Mouse (Mus musculus) stomach, embryonic 16.5 days (tissue): ENCODE results near the gene Matn1. TPM values are rescaled to one million over a fixed set of nuclear protein-coding genes. Genes with fewer than 3 reads are reported as not detected.

Experiments
- ATAC-seq: fragments of 200-750 bp; cut with Nextera tagmentation; 2 replicates; pipeline ENCODE4 v1.8.0; 2017; ENCODE audit warnings: moderate number of reproducible peaks, moderate TSS enrichment; ENCODE audit not compliant: insufficient read depth, low FRiP score
- H3K27ac ChIP-seq: fragments of 300-500 bp; sonication (generic); 2 replicates; pipeline ENCODE4 v1.5.1; 2014; ENCODE audit warnings: low read length
- H3K27me3 ChIP-seq: fragments of 300-500 bp; sonication (generic); 2 replicates; pipeline ENCODE4 v1.6.1; 2014; ENCODE audit warnings: low read length, control low read depth, mixed read lengths; ENCODE audit not compliant: control insufficient read depth, insufficient read depth
- H3K36me3 ChIP-seq: fragments of 300-500 bp; sonication (generic); 2 replicates; pipeline ENCODE4 v1.6.1; 2014; ENCODE audit warnings: low read length; ENCODE audit not compliant: control insufficient read depth, insufficient read depth
- H3K4me1 ChIP-seq: fragments of 300-500 bp; sonication (generic); 2 replicates; pipeline ENCODE4 v1.6.1; 2014; ENCODE audit warnings: low read length, control low read depth, mixed read lengths; ENCODE audit not compliant: control insufficient read depth, insufficient read depth
- H3K4me2 ChIP-seq: fragments of 300-500 bp; sonication (generic); 2 replicates; pipeline ENCODE4 v1.6.1; 2014; ENCODE audit warnings: low read depth, low read length, mixed read lengths
- H3K4me3 ChIP-seq: fragments of 300-500 bp; sonication (generic); replicated peaks from 2 replicates; pipeline ENCODE4 v1.5.1; 2014; ENCODE audit warnings: mild to moderate bottlenecking, low read length
- H3K9ac ChIP-seq: fragments of 300-500 bp; sonication (generic); 2 replicates; pipeline ENCODE4 v1.6.1; 2014; ENCODE audit warnings: low read length
- H3K9me3 ChIP-seq: fragments of 300-500 bp; sonication (generic); replicated peaks from 2 replicates; pipeline ENCODE4 v1.6.1; 2016; ENCODE audit warnings: low read length, control low read depth; ENCODE audit not compliant: control insufficient read depth
- WGBS: fragments of 180-500 bp; shearing (Covaris S2); extraction: QIAGEN DNeasy Blood & Tissue Kit; methylation state at CpG from one replicate; pipeline ENCODE4 v1.1.7; 2014; 5-methylcytosine and 5-hydroxymethylcytosine counted together
- polyA plus RNA-seq: library from polyadenylated mRNA; unstranded; fragments of >200 nt; fragmentation: Nextera tagmentation; extraction: Ambion mirVana; gene quantifications from 2 replicates; pipeline ENCODE4 v1.2.1, GENCODE M21; 2015

Matn1 gene
- polyA plus RNA-seq, 1 experiment from 2014 or later: 0.06 TPM

DNA sequence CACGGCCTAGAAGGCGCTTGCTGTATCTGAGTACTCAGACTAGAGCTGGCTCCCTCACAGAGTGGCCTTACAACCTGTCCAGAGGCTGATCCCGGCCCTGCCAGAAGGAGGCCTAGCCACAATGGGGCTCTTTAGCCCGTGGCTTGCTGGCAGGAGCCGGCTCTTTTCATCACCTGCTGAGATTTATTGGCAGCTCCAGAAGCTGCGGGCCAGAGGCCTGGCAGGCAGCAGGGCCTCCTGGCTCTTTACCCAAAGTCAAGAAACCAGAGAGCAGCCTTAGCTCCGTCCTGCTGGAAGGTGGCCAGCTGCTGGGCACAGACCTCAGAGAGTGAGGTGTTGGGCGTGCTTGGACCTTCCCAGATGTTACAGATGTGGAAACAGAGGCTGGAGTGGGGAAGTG is 37.9 kb upstream of the Matn1 start:
- Histone ChIP-seq H3K4me1 (0 out of 2 replicates have a peak, but pooled peaks cover 8% of the 10 kb centered on the region), H3K9ac (no peak overlapping the region), H3K4me3 (no peak overlapping the region), H3K9me3 (no peaks in the 10 kb centered on the region), H3K36me3 (no peaks in the 10 kb centered on the region), H3K27ac (no peak overlapping the region), H3K4me2 (no peak overlapping the region), H3K27me3 (no peaks in the 10 kb centered on the region)
- WGBS: 40% methylated on average over 8 of the region's 8 CpGs
- no peak for ATAC-seq

DNA sequence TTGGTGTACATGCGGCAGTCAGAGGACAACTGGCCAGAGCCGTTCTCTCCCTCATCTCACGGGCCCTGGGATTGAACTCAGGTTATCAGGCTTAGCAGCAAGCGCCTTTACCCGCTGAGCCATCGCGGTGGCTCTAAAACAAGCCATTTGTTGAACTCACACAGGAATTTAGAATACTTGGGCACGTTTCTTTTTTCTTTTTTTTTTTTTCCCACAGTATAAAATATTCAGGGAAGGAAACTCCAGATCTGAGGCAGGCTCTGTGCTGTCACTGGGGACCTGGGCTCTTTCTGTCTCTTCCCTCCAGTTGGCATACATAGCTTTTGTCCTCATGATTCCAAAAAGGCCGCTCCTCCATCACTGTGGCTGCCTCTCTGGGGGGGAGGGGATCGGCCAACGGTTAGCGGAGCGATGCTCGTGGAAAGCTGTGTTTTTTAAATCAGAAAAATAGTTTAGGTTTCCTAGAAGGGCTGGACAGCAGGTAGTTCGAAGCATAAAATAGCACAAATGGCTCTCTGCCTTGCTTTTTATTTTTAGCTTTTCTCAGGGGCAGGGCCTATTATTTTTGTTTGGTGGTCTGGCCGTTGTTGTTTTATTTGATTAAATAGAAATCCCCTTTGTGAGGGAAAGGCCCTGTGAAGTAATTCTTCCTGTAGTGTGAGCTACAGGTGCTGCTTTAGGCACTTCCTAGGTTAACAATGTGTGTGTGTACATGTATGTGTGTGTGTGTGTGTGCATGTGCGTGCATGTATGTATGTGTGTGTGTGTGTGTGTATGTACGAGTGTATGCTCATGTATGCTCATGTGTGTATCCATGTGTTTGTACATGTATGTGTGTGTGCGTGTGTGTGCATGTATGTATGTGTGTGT is 36.8 kb upstream of the Matn1 start:
- Histone ChIP-seq H3K9me3 (no peaks in the 10 kb centered on the region), H3K36me3 (no peaks in the 10 kb centered on the region), H3K27me3 (no peaks in the 10 kb centered on the region), H3K4me1 (0 out of 2 replicates have a peak, but pooled peaks cover 2% of the 10 kb centered on the region), H3K27ac (no peak overlapping the region), H3K9ac (no peak overlapping the region), H3K4me2 (no peak overlapping the region), H3K4me3 (no peak overlapping the region)
- no peak for ATAC-seq
- WGBS: 83% methylated on average over 19 of the region's 19 CpGs

DNA sequence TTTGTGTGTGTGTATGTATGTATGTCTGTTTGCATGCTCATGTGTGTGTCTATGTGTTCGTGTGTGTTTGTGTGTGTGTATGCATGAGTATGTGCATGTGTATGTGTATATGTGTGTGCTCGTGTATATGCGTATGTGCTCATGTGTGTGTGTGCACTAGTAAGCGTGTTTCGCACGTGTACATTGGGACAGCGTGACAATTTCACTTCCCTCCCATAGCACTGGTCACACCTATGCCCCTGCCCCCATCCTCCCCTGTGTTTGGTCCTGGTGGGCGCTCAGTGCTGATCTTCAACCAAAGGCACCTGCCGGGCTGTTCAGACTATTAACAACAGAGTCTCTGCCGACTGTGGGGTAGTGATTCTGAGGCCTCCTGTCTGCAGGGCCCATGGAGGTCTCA is 36.1 kb upstream of the Matn1 start:
- WGBS: 88% methylated on average over 10 of the region's 10 CpGs
- Histone ChIP-seq H3K9me3 (no peaks in the 10 kb centered on the region), H3K4me2 (no peak overlapping the region), H3K27me3 (no peaks in the 10 kb centered on the region), H3K36me3 (no peaks in the 10 kb centered on the region), H3K9ac (no peak overlapping the region), H3K27ac (no peak overlapping the region), H3K4me1 (0 out of 2 replicates have a peak, but pooled peaks cover 2% of the 10 kb centered on the region), H3K4me3 (no peak overlapping the region)
- ATAC-seq: no peak

DNA sequence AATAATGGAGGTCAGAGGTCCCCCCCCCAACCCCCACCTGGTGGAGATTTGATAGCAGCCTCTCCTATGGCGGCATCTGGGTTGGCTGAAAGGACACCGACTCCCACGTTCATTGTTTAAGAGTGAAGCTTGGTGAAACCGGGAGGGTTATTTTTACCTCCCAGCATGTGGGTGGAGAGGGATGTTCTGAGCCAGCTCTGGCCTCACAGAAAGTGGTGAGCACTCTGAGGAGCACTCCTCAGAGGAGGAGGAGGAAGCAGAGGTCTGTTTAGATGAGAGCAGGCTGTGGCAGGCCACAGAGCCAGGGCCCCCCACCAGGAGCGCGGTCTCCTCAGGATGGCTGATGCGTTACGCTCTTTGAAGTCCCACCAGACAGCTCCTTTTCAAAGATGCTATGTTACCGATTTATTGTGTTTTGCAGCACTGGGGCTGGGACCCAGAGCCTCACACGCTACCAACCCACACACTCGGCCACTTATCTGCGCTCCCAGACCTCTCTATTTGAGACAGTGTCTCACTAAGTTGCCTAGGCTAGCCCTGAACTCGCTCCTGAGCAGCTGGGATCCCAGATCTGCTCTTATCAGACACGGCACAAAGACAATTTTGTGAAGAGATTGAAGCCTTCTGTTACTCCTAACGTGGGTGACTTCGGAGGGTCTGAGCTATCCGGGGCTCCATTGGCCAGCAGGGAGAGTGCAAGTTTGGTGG is 34.9 kb upstream of the Matn1 start:
- Histone ChIP-seq H3K9ac (no peak overlapping the region), H3K27ac (no peak overlapping the region), H3K4me1 (0 out of 2 replicates have a peak, but pooled peaks cover 2% of the 10 kb centered on the region), H3K36me3 (no peaks in the 10 kb centered on the region), H3K4me2 (no peak overlapping the region), H3K4me3 (no peak overlapping the region), H3K9me3 (no peaks in the 10 kb centered on the region), H3K27me3 (no peaks in the 10 kb centered on the region)
- ATAC-seq: no peak
- 65% methylated on average over 17 of the region's 17 CpGs for WGBS

DNA sequence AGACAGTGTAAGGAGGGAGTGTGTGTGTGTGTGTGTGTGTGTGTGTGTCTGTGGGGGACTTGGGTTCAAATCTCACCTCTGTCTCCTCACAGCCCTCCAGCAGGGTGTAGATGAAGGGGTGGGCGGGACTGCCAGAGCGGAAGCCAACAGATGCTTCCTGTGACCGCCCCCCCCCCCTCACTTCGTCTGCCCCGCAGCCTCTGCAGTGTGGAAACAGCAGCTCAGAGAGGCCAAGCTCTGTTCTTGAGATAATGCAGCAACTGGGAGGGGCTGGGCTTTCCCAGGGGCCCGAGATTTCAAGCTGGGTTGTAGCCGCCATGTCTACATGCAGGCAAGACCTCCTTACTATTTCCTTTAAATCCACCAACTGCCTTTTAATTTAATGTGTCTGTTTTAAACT is 33.5 kb upstream of the Matn1 start:
- Histone ChIP-seq H3K4me2 (no peak overlapping the region), H3K36me3 (no peaks in the 10 kb centered on the region), H3K9me3 (no peaks in the 10 kb centered on the region), H3K9ac (no peak overlapping the region), H3K4me3 (no peak overlapping the region), H3K4me1 (peaks cover 6% of the 10 kb centered on the region; the same call in 1 of the 2 replicates), H3K27me3 (no peaks in the 10 kb centered on the region), H3K27ac (no peak overlapping the region)
- no peak for ATAC-seq
- WGBS: 28% methylated on average over 7 of the region's 7 CpGs

DNA sequence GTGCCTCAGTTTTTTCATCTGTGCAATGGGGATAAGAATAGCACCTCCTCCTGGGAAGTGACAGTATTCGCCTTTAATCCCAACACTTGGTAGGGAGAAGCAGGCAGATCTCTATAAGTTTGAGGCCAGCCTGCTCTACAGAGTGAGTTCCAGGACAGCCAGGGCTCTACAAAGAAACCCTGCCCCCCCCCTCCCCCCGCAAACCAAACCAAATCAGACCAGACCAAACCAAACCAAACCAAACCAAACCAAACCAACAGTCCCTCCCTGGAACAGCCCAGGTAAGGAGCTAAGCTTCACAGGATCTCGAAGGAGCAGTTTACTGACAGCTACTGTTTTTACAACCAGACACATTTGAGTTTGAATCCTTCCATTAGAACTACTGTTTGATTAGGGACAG is 31.6 kb upstream of the Matn1 start:
- Histone ChIP-seq H3K4me2 (no peak overlapping the region), H3K36me3 (no peaks in the 10 kb centered on the region), H3K27ac (no peak overlapping the region), H3K9ac (no peak overlapping the region), H3K4me3 (no peak overlapping the region), H3K9me3 (no peaks in the 10 kb centered on the region), H3K27me3 (no peaks in the 10 kb centered on the region), H3K4me1 (peaks cover 6% of the 10 kb centered on the region; the same call in 1 of the 2 replicates)
- 81% methylated on average over 3 of the region's 3 CpGs for WGBS
- no peak for ATAC-seq

DNA sequence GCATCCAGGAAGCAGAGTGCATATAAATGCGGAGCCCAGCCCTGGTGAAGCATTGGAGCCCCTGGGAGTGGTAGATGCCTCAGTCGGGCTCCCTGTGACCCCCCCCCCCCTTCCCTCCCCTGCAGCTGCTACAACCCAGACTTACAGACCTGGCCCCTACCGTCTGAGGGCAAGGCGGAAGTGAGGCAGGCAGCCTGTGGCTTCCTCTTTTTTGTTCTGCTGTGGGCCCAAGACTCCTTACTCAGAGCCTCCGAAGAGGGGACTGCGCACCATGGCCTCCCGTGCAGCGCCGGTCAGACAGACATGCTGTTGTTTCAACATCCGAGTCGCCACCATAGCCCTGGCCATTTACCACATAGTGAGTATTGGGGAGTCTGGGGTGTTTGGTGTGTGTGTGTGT is 31.1 kb upstream of the Matn1 start, which contains the start of gene Laptm5:
Gene Laptm5 (plus strand): TSS at position 49 of the 400 bp plus-strand sequence.
- H3K27ac ChIP-seq: peak within 1 kb of the TSS; percentile 31; the same call in 1 of the 2 replicates
- peak within 1 kb of the TSS; percentile 23 for H3K4me3 ChIP-seq
- peaks cover 6% of the 10 kb centered on the region; the same call in 1 of the 2 replicates for H3K4me1 ChIP-seq
- H3K27me3 ChIP-seq: no peaks in the 10 kb centered on the region
- H3K9me3 ChIP-seq: no peaks in the 10 kb centered on the region
- WGBS: 69% methylated on average over 11 of the region's 11 CpGs
- H3K9ac ChIP-seq: no peak within 1 kb of the TSS; the same call in 1 of the 2 replicates
- no peaks in the 10 kb centered on the region for H3K36me3 ChIP-seq
- H3K4me2 ChIP-seq: no peak within 1 kb of the TSS
- ATAC-seq: peak; percentile 28; the same call in 1 of the 2 replicates

DNA sequence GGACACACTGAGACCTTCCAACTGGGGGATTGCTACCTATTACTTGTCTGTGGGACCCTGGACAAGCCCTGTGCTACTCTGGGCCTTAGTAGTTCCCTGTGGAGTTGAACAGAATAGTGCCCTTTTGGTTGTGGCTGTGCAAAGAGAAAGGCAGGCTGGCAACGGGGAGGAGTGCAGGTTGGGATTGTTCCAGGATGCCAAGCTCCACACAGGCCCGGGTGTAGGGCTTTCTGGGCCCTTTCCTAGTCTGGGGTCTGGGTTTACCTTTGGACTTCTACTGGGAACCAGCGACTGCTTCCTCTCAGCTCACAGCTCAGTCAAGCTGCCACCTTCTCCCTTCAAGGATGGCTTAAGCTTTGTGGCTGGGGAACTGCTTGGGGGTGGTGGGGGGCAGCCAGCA is 30.7 kb upstream of the Matn1 start:
- Histone ChIP-seq H3K4me3 (peak overlapping the region; percentile 23), H3K27me3 (no peaks in the 10 kb centered on the region), H3K27ac (peak overlapping the region; percentile 31; the same call in 1 of the 2 replicates), H3K4me1 (peaks cover 6% of the 10 kb centered on the region; the same call in 1 of the 2 replicates), H3K9ac (no peak overlapping the region; the same call in 1 of the 2 replicates), H3K36me3 (no peaks in the 10 kb centered on the region), H3K9me3 (no peaks in the 10 kb centered on the region), H3K4me2 (no peak overlapping the region)
- 67% methylated on average over 3 of the region's 3 CpGs for WGBS
- ATAC-seq: no peak

DNA sequence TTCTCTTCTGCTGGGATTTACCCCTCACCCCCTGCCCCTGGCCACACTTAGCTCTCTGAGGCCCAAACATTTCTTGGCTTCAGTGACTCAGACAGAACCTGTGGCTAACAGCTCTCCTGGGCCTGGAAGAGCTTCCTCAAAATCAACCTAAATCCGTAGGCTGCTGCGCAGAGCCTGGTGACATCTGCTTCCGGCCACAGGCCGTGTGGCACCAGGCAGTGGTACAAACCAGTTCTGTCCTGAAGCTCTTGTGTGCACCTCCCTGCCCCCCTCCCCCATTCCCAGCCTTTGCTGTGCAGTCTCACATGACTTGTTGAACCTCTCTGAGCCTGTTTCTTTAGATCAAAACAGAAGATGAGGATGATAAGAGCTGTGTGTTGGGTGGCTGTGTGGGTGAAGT is 30.2 kb upstream of the Matn1 start:
- Histone ChIP-seq H3K9ac (no peak overlapping the region; the same call in 1 of the 2 replicates), H3K4me3 (peak overlapping the region; percentile 23; the same call in 1 of the 2 replicates), H3K9me3 (no peaks in the 10 kb centered on the region), H3K4me2 (no peak overlapping the region), H3K27me3 (no peaks in the 10 kb centered on the region), H3K4me1 (peaks cover 6% of the 10 kb centered on the region; the same call in 1 of the 2 replicates), H3K36me3 (no peaks in the 10 kb centered on the region), H3K27ac (peak overlapping the region; percentile 31; the same call in 1 of the 2 replicates)
- no peak for ATAC-seq
- WGBS: 81% methylated on average over 4 of the region's 4 CpGs
